Mouse (Mus musculus) megakaryocyte, embryonic 14.5 days (primary cell): ENCODE data around the gene Trpt1. TPM values are rescaled to one million over a fixed set of nuclear protein-coding genes. Genes with fewer than 3 reads are reported as not detected.

Experiments
- H3K27me3 ChIP-seq: replicated peaks from 2 replicates; pipeline ENCODE3; 2012; ENCODE audit warnings: inconsistent platforms
- H3K36me3 ChIP-seq: replicated peaks from 2 replicates; pipeline ENCODE3; 2012; ENCODE audit warnings: low read length, inconsistent platforms, mixed read lengths
- H3K4me1 ChIP-seq: 2 replicates; pipeline ENCODE4 v1.6.1; 2012; ENCODE audit warnings: inconsistent platforms
- H3K4me3 ChIP-seq: replicated peaks from 2 replicates; pipeline ENCODE3; 2012; ENCODE audit warnings: moderate library complexity, mild to moderate bottlenecking, inconsistent platforms
- H3K9me3 ChIP-seq: 2 replicates; pipeline ENCODE4 v1.6.1; 2012; ENCODE audit warnings: inconsistent platforms
- FLI1 ChIP-seq: IDR thresholded peaks from 2 replicates; pipeline ENCODE4 v1.6.1; 2012; ENCODE audit warnings: low read length, inconsistent platforms, mixed read lengths
- GATA1 ChIP-seq: IDR thresholded peaks from 3 replicates; pipeline ENCODE4 v1.6.1; 2012; ENCODE audit warnings: mixed read lengths, low read length, inconsistent platforms, borderline replicate concordance
- polyA plus RNA-seq: library from polyadenylated mRNA; stranded (reverse); fragments of >175 nt; gene quantifications from 2 replicates; pipeline ENCODE4 v1.2.3, GENCODE M21; 2012; ENCODE audit warnings: low replicate concordance; ENCODE audit not compliant: insufficient read depth

Trpt1 gene
- 0.57 TPM in 1 of 2 replicates, not detected in the other for polyA plus RNA-seq

DNA sequence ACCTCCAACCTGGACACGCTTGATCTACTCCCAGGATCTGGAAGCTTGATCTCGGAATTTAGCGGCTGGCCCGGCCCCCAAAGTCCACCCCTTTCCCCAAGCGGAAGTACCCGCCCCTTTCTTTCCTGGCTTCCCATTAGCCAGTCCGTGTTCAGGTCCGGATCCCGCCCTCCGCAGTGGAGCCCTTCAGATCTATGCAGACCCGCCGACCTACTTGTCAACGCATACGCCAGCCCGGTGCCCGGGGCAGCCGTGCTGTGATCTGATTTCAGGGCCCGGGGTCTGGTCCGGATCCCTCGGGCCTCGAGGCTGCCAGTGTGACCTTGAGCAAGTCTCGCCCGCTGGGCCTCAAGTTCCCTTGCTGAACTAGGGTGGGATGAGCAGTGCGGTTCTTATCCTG is at the start of gene Trpt1, which contains the start of gene Nudt22:
Trpt1 (plus strand) TSS at position 126 of the 400 bp plus-strand sequence.
Nudt22 (minus strand) TSS at position 112 of the 400 bp plus-strand sequence.
- no peak for TF ChIP-seq FLI1
- TF ChIP-seq GATA1 = no peak

DNA sequence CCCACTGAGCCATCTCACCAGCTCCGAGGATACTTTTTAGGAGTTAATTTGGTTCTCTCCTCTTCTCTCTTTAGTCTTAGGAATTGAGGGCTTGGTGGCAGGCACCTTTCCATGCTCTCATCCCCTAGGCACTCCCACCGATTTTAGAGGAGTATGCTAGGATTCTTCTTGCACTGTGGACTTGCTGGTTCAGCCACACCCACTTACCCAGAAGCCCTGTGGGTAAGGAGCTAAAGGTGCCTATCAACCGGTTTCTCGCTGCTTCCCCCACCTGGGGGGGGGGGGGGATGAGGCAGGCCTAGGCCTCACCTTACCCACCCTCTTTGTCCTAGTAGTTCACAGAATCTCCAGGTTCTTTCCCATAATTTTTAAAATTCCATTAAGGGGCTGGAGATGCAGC is 48.2 kb upstream of the Trpt1 start:
- Histone ChIP-seq H3K27me3 (no peaks in the 10 kb centered on the region), H3K4me3 (no peak overlapping the region), H3K36me3 (peaks cover 59% of the 10 kb centered on the region), H3K4me1 (peaks cover 74% of the 10 kb centered on the region), H3K9me3 (no peaks in the 10 kb centered on the region)
- TF ChIP-seq FLI1 = no peak
- TF ChIP-seq GATA1 = no peak

More for the DNA sequence above, at the start of gene Trpt1, which contains the start of gene Nudt22:
- Histone ChIP-seq H3K4me1 (peaks cover 89% of the 10 kb centered on the region), H3K9me3 (no peaks in the 10 kb centered on the region), H3K27me3 (no peaks in the 10 kb centered on the region), H3K4me3 (peak within 1 kb of the TSS; percentile 91), H3K36me3 (peaks cover 43% of the 10 kb centered on the region)

DNA sequence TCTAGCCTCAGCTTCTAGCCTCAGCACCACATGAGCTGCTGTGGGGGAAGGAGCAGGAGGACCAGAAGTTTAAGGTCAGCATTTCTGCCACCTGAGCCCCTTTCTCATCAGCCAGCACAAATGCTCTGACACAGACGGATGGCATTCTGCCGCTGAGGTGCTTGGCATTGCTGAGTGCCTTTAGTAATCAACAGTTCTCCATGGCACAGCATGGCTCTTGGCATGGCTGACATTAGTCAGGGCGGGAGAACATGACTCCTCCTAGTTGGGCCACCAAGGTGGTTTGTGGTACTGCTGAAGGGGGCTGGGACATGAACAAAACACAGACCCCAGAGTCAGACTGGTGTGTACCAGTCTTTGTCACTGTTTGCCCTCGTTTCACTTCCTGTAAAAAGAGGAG is 47.7 kb upstream of the Trpt1 start:
- H3K4me3 ChIP-seq = no peak overlapping the region
- no peaks in the 10 kb centered on the region for H3K9me3 ChIP-seq
- H3K4me1 ChIP-seq = peaks cover 74% of the 10 kb centered on the region
- TF ChIP-seq FLI1 = no peak
- no peak for TF ChIP-seq GATA1
- no peaks in the 10 kb centered on the region for H3K27me3 ChIP-seq
- H3K36me3 ChIP-seq = peaks cover 64% of the 10 kb centered on the region

DNA sequence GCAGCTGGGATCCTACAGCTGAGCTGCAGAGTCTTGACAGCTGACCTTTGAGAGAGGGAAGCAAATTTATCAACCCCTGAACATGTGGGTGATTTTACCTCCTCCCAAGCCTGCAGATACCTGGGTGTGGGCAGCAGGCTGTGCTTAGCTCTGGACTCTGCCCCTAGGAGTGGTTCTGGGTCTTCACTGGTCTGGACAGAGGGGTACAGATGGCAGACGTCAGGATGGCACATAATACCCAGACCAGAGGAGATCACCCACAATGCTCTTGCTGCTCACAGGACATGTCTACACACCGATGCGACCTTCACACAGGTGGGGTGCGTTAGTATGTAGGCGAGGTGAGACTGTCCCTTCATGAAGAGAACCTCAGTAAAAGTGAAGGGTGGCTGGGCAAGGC is 46.4 kb upstream of the Trpt1 start:
- H3K27me3 ChIP-seq = no peaks in the 10 kb centered on the region
- H3K4me1 ChIP-seq = peaks cover 79% of the 10 kb centered on the region
- peaks cover 71% of the 10 kb centered on the region for H3K36me3 ChIP-seq
- H3K4me3 ChIP-seq = peak overlapping the region; percentile 3
- no peak for TF ChIP-seq FLI1
- no peak for TF ChIP-seq GATA1
- no peaks in the 10 kb centered on the region for H3K9me3 ChIP-seq

DNA sequence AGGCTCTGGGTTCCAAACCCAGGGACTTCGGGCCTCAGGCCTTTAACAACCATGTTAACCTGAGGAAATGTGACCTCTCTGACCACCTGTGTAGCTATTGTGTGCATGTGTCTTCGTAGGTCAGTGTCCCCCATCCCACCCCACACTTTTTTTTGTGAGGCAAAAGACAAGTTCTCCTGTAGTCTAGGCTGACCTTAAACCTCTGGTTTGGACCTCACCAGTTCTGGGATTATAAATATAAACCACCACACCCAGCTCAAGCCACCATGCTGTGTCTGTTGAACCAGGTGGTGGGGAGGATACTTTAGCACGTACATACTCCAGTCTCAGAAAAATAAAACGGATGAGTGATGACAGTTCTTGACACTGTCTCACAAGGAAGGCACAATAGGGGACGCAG is 46.0 kb upstream of the Trpt1 start:
- no peaks in the 10 kb centered on the region for H3K9me3 ChIP-seq
- H3K27me3 ChIP-seq = no peaks in the 10 kb centered on the region
- H3K4me1 ChIP-seq = peaks cover 81% of the 10 kb centered on the region
- TF ChIP-seq FLI1 (no peak), GATA1 (no peak)
- peaks cover 74% of the 10 kb centered on the region for H3K36me3 ChIP-seq
- H3K4me3 ChIP-seq = peak overlapping the region; percentile 95

DNA sequence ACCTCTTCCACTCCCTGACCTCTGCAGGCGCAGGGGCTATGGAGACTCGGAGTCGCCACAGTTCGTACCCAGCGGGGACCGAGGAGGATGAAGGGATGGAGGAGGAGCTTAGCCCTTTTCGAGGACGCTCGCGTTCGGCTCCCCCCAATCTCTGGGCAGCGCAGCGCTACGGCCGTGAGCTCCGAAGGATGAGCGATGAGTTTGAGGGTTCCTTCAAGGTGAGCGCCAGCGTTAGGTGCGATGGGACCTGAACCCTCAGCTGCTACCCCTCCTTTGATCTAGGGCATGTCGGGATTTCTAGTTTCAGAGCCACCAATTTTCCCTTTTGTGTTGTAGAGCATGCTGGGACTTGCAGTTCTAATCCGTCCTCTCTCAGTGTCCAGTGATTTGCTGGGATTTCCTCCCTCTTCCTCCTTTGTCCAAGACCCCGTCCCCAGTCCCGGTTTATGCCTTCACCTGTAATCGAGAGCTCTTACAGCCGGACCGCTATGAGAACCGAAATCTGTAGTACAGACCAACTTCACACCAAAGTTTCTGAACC is 45.2 kb upstream of the Trpt1 start:
- Histone ChIP-seq H3K4me3 (peak overlapping the region; percentile 95), H3K27me3 (no peaks in the 10 kb centered on the region), H3K9me3 (no peaks in the 10 kb centered on the region), H3K36me3 (peaks cover 74% of the 10 kb centered on the region), H3K4me1 (peaks cover 81% of the 10 kb centered on the region)
- TF ChIP-seq GATA1 (no peak), FLI1 (no peak)

DNA sequence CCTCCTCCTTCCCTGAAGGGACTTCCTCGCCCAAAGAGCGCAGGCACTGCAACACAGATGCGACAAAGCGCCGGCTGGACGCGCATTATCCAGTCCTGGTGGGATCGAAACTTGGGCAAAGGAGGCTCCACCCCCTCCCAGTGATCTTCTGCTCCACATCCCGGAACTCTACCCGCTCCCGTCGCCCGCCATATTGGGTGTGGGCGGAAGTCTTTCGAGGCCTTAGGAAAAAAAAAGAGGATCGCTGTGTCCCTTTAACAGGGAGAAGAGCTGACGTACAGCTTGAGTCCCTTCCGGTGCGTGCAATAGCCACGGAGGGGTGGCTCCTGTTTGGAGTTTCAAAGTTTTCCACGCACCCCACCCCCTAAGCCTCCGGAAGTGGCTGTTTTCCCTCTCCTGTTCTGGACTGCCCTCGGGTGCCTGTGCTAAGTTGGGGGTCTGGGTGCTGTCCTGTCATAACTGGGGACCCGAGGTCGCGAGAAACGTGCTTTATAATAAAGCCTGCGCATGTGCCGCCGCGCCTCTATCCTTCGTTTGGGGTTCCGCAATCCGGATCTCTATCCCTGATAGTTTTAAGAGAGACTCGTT is 44.5 kb upstream of the Trpt1 start:
- H3K4me1 ChIP-seq = peaks cover 83% of the 10 kb centered on the region
- TF ChIP-seq GATA1 (no peak), FLI1 (peak; percentile 54; the same call in 1 of the 2 replicates)
- H3K27me3 ChIP-seq = no peaks in the 10 kb centered on the region
- no peaks in the 10 kb centered on the region for H3K9me3 ChIP-seq
- peak overlapping the region; percentile 95 for H3K4me3 ChIP-seq
- H3K36me3 ChIP-seq = peaks cover 74% of the 10 kb centered on the region

DNA sequence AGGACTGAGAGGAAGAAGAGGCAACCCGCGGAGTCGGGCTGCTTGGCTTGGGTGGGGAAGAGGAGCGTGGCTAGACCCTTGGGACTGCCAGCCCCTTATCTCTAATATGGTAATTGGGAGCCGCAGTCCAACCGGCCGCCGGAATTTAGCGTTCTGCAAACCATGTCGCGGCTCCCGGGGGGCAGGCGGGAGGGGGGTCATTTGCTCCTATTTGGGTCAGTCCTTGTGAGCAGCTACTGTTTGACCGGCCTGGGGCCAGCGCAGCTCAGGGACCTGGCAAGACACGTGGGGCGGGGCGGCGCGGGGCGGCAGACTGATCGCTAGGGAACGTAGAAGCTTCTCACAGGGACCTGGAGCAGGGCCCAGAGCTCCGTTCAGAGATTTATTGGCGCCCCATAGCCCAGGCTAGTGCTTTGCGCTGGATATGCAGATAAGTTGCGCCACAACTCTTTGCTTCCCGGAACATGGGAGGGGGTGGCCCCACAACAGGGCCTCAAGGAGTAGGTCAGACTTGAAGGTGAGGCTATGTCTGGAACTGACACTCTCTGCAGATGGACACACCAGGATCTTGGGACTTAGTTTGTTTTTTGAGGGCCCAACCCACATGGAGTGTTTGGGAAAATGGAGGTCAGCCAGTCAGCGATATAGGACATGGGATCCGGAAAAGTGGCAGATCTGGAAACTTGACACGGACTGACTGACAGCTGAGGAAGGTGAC is 43.8 kb upstream of the Trpt1 start:
- Histone ChIP-seq H3K4me3 (peak overlapping the region; percentile 95), H3K36me3 (peaks cover 74% of the 10 kb centered on the region), H3K9me3 (no peaks in the 10 kb centered on the region), H3K4me1 (peaks cover 87% of the 10 kb centered on the region), H3K27me3 (no peaks in the 10 kb centered on the region)
- TF ChIP-seq GATA1 = no peak

DNA sequence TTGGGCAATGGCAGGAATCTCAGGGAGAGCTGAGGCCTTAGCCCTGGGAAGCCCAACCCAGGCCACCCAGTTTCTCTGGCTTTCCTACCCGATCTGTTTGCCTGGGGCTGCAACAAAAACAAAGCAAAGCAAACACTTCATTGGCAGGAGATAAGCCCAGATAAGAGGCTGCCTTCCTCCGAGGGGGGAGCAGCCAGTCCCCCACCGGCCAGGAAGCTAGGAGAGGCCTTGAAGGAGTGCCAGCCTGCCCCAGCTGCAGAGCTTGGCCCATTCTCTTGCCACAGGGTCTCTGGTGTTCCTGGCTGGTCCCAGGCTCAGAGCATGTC is 43.3 kb upstream of the Trpt1 start:
- Histone ChIP-seq H3K9me3 (no peaks in the 10 kb centered on the region), H3K27me3 (no peaks in the 10 kb centered on the region), H3K4me1 (peaks cover 92% of the 10 kb centered on the region), H3K4me3 (peak overlapping the region; percentile 95), H3K36me3 (peaks cover 77% of the 10 kb centered on the region)
- TF ChIP-seq FLI1 = no peak
- TF ChIP-seq GATA1 = no peak

DNA sequence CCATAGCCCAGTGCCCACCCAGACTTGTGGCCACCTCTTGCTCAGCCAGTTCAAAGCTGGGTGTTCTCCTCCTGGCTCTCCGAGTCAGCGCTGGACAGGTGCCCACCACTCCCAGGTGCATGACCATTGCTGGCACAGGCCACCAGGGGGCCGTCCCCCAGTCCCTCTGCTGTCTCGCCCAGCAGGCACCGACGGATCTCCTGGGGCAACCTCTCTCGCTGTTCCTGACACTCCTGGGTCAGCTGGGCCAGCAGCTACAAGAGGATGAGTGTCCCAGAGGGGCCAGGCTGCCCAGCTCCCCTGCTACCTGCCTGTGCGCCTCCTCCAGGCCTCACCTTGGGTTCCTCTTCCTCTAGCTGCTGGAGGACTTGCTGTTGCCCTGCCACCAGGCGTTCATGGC is 41.9 kb upstream of the Trpt1 start:
- no peak for TF ChIP-seq FLI1
- TF ChIP-seq GATA1 = no peak
- H3K4me1 ChIP-seq = peaks cover 92% of the 10 kb centered on the region
- H3K9me3 ChIP-seq = no peaks in the 10 kb centered on the region
- H3K27me3 ChIP-seq = no peaks in the 10 kb centered on the region
- peaks cover 77% of the 10 kb centered on the region for H3K36me3 ChIP-seq
- no peak overlapping the region for H3K4me3 ChIP-seq
